Mouse (Mus musculus) adrenal gland, postnatal 4 days (tissue): ENCODE measurements around the gene Zfp101. TPM values are rescaled to one million over a fixed set of nuclear protein-coding genes. Genes with fewer than 3 reads are reported as not detected.

Experiments used
- DNase-seq, 2 experiments: peaks; one replicate each; pipeline ENCODE4 v3.0.0; 2021 to 2022; ENCODE audit warnings: low spot score in 2 of 2, mixed read lengths in 2 of 2
- long read RNA-seq, 2 experiments: library from polyadenylated mRNA; stranded (forward); transcript quantifications; one replicate each; pipeline ENCODE4 v2.0.0; 2021
- total RNA-seq, 2 experiments: library from RNA; stranded (reverse); gene quantifications; 2 replicates each; pipeline ENCODE4 v1.2.3; 2021

Gene Zfp101
- 10 to 100 TPM; 17.0 to 18.0 TPM for total RNA-seq
- long read RNA-seq, experiment 1: 0 reads
- long read RNA-seq, experiment 2, partial matches to known transcripts: 1 of 2 reads
- long read RNA-seq, experiment 2, other reads (novel, unspliced or antisense): 0 of 2 reads

- peak; percentile 33 to 74 for DNase-seq
Measured at GRCm38 (mm10) chr17:33394182-33395034, at the start of gene Zfp101. Zfp101 (minus strand) TSS chr17:33394641.

GRCm38 (mm10) chr17:33441159-33441558 is 46.7 kb upstream of the Zfp101 start:
- DNase-seq: no peak

- DNase-seq: no peak
Measured at GRCm38 (mm10) chr17:33439922-33440321, 45.5 kb upstream of the Zfp101 start.

GRCm38 (mm10) chr17:33439148-33439547 is 44.7 kb upstream of the Zfp101 start:
- DNase-seq: peak; percentile 33 to 44

GRCm38 (mm10) chr17:33432019-33432946 is 37.8 kb upstream of the Zfp101 start, which contains the start of gene Actl9:
Actl9 (plus strand) TSS chr17:33432896.
- no peak for DNase-seq

GRCm38 (mm10) chr17:33392271-33392670 is 2.2 kb downstream of the Zfp101 start:
- no peak for DNase-seq

GRCm38 (mm10) chr17:33385705-33386104 is 8.7 kb downstream of the Zfp101 start:
- DNase-seq: no peak

- no peak for DNase-seq
Measured at GRCm38 (mm10) chr17:33372795-33373194, 21.6 kb downstream of the Zfp101 start.

GRCm38 (mm10) chr17:33358411-33359384 is 35.7 kb downstream of the Zfp101 start, which contains the start of gene Zfp81:
Zfp81 (minus strand) TSS chr17:33358878.
- peak; percentile 45 to 72 for DNase-seq

- DNase-seq: no peak
Measured at GRCm38 (mm10) chr17:33352981-33353380, 41.5 kb downstream of the Zfp101 start.

Other genes starting within 250 kb of the Zfp101 start
- gene Olfr55, start 226.2 kb downstream of the Zfp101 start, total RNA-seq: not detected
- not detected for gene Olfr239, start 203.3 kb downstream of the Zfp101 start, total RNA-seq
- not detected for gene Olfr1564, start 173.0 kb downstream of the Zfp101 start, total RNA-seq
- gene Zfp955a, start 139.5 kb downstream of the Zfp101 start, total RNA-seq: 10 to 100 TPM; 13.1 to 15.6 TPM
- gene Olfr63, start 130.0 kb downstream of the Zfp101 start, total RNA-seq: under 1 TPM in 1 of 2 experiments, not detected in 1; 0.03 TPM
- 10 to 100 TPM; 16.5 to 17.4 TPM for gene Zfp955b, start 105.1 kb downstream of the Zfp101 start, total RNA-seq
- gene Zfp81, start 35.8 kb downstream of the Zfp101 start, total RNA-seq: 10 to 100 TPM; 16.0 to 16.6 TPM
- gene Actl9, start 38.3 kb upstream of the Zfp101 start, total RNA-seq: not detected
- gene Adamts10, start 129.6 kb upstream of the Zfp101 start, total RNA-seq: 10 to 100 TPM; 66.4 to 80.9 TPM
- 1 to 10 TPM; 3.0 to 3.6 TPM for gene Myo1f, start 161.1 kb upstream of the Zfp101 start, total RNA-seq
- 10 to 100 TPM; 66.6 to 67.1 TPM for gene Zfp414, start 234.4 kb upstream of the Zfp101 start, total RNA-seq
- gene Pram1, start 243.4 kb upstream of the Zfp101 start, total RNA-seq: 1 to 10 TPM; 2.5 to 2.6 TPM